Mouse (Mus musculus): ENCODE data around the gene Med27. TPM values are rescaled to one million over a fixed set of nuclear protein-coding genes. Genes with fewer than 3 reads are reported as not detected.
"Not testable (repeated sequence)": the region's sequence is repeated elsewhere in the genome, so short reads cannot be mapped to it uniquely, and the experiment has no call there.

The Med27 gene
- polyA plus RNA-seq, 1 experiment = 73.2 TPM

DNA sequence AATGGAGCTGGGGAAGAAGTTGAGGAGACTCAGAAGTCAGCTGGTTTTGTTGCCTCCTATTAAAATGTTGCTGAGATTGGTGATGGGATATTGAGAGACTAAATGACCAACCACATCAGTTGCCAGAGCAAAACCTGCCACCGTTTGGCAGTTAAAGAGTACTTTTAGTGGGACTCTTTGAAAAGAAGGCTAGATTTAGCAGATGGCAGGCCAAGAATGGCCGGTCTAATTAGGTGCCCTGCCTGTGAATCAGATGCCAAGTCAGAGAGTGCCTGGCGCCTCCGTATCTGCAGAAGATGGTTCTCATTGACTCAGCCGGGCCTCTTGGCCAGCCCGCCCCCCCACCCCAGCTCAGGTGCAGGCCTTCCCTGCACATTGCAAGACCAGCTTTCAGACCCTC, 173.6 kb downstream of the Med27 start:
- no peaks in the 10 kb centered on the region for H3K36me3 ChIP-seq (ENCODE audit: control insufficient read depth, insufficient read depth, low read length)
- H3K27ac ChIP-seq (ENCODE audit: control insufficient read depth, insufficient read depth, low read length) = no peak overlapping the region
- TF ChIP-seq CTCF (IDR thresholded peaks at IDR 0.05; ENCODE audit: borderline replicate concordance, control insufficient read depth, extremely low read depth, insufficient read depth, low read length, poor library complexity) (no peak), POLR2A (IDR thresholded peaks at IDR 0.05; ENCODE audit: control insufficient read depth, extremely low read depth, insufficient read depth, low read length, poor library complexity) (no peak)
- H3K4me3 ChIP-seq (ENCODE audit: control insufficient read depth, insufficient read depth, low read length) = no peak overlapping the region
- 96% methylated on average over 6 of the region's 6 CpGs for WGBS
- DNase-seq = no peak
- no peaks in the 10 kb centered on the region for H3K27me3 ChIP-seq (ENCODE audit: control insufficient read depth, insufficient read depth, low read length)
- no peaks in the 10 kb centered on the region for H3K4me1 ChIP-seq (replicated peaks; ENCODE audit: control insufficient read depth, insufficient read depth, low read length)

- 93% methylated on average over 7 of the region's 7 CpGs for WGBS
- DNase-seq = no peak
- Histone ChIP-seq H3K27ac (ENCODE audit: control insufficient read depth, insufficient read depth, low read length) (no peak overlapping the region), H3K4me3 (ENCODE audit: control insufficient read depth, insufficient read depth, low read length) (no peak overlapping the region), H3K36me3 (ENCODE audit: control insufficient read depth, insufficient read depth, low read length) (no peaks in the 10 kb centered on the region), H3K27me3 (ENCODE audit: control insufficient read depth, insufficient read depth, low read length) (no peaks in the 10 kb centered on the region), H3K4me1 (replicated peaks; ENCODE audit: control insufficient read depth, insufficient read depth, low read length) (no peaks in the 10 kb centered on the region)
- TF ChIP-seq CTCF (IDR thresholded peaks at IDR 0.05; ENCODE audit: borderline replicate concordance, control insufficient read depth, extremely low read depth, insufficient read depth, low read length, poor library complexity) (no peak), POLR2A (IDR thresholded peaks at IDR 0.05; ENCODE audit: control insufficient read depth, extremely low read depth, insufficient read depth, low read length, poor library complexity) (no peak)
These were observed 174.9 kb downstream of the Med27 start for GRCm38 (mm10) chr2:29521486-29521885.

GRCm38 (mm10) chr2:29523918-29524811, 177.5 kb downstream of the Med27 start:
- TF ChIP-seq POLR2A (IDR thresholded peaks at IDR 0.05; ENCODE audit: control insufficient read depth, extremely low read depth, insufficient read depth, low read length, poor library complexity) = no peak
- TF ChIP-seq CTCF (IDR thresholded peaks at IDR 0.05; ENCODE audit: borderline replicate concordance, control insufficient read depth, extremely low read depth, insufficient read depth, low read length, poor library complexity) = no peak

DNA sequence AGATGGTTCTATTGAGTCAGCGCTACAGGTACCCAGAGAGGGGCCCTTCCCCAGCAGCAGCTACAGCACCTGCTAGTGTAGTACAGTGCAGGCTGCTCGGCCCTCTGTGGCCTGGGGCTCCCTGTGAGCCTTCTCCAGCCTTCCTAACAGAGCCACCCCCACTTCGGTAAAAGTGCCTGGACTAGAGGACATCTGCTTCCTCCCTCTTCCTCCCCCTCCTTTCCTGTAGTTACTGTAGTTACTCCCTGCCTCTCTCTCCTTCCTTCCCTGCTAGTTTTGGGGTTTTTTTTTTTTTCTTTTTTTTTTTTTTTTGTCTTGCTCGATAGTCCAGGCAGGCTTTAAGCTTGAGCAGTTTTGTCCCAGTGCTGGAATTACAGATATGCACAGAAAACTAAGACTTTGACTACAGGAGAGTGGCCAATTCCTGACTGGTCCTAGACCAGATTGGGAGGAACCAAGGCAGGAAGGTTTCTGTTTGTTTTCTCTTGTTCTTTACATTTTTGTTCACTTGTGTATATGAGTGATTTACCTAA, 178.7 kb downstream of the Med27 start:
- Histone ChIP-seq H3K27me3 (ENCODE audit: control insufficient read depth, insufficient read depth, low read length) (no peaks in the 10 kb centered on the region), H3K4me1 (replicated peaks; ENCODE audit: control insufficient read depth, insufficient read depth, low read length) (no peaks in the 10 kb centered on the region), H3K27ac (ENCODE audit: control insufficient read depth, insufficient read depth, low read length) (no peak overlapping the region), H3K36me3 (ENCODE audit: control insufficient read depth, insufficient read depth, low read length) (no peaks in the 10 kb centered on the region), H3K4me3 (ENCODE audit: control insufficient read depth, insufficient read depth, low read length) (no peak overlapping the region)
- TF ChIP-seq CTCF (IDR thresholded peaks at IDR 0.05; ENCODE audit: borderline replicate concordance, control insufficient read depth, extremely low read depth, insufficient read depth, low read length, poor library complexity) = no peak
- no peak for TF ChIP-seq POLR2A (IDR thresholded peaks at IDR 0.05; ENCODE audit: control insufficient read depth, extremely low read depth, insufficient read depth, low read length, poor library complexity)
- 45% methylated on average over 4 of the region's 4 CpGs for WGBS
- DNase-seq = no peak

More at GRCm38 (mm10) chr2:29523918-29524811, 177.5 kb downstream of the Med27 start:
- no peaks in the 10 kb centered on the region for H3K36me3 ChIP-seq (ENCODE audit: control insufficient read depth, insufficient read depth, low read length)
- no peak for DNase-seq
- H3K27ac ChIP-seq (ENCODE audit: control insufficient read depth, insufficient read depth, low read length) = no peak overlapping the region
- WGBS = 96% methylated on average over 12 of the region's 12 CpGs
- H3K4me3 ChIP-seq (ENCODE audit: control insufficient read depth, insufficient read depth, low read length) = no peak overlapping the region
- H3K4me1 ChIP-seq (replicated peaks; ENCODE audit: control insufficient read depth, insufficient read depth, low read length) = no peaks in the 10 kb centered on the region
- no peaks in the 10 kb centered on the region for H3K27me3 ChIP-seq (ENCODE audit: control insufficient read depth, insufficient read depth, low read length)

GRCm38 (mm10) chr2:29526266-29526665, 179.6 kb downstream of the Med27 start:
- H3K36me3 ChIP-seq (ENCODE audit: control insufficient read depth, insufficient read depth, low read length) = no peaks in the 10 kb centered on the region
- 92% methylated on average over 14 of the region's 14 CpGs for WGBS
- H3K27ac ChIP-seq (ENCODE audit: control insufficient read depth, insufficient read depth, low read length) = no peak overlapping the region
- H3K27me3 ChIP-seq (ENCODE audit: control insufficient read depth, insufficient read depth, low read length) = no peaks in the 10 kb centered on the region
- DNase-seq = no peak
- TF ChIP-seq POLR2A (IDR thresholded peaks at IDR 0.05; ENCODE audit: control insufficient read depth, extremely low read depth, insufficient read depth, low read length, poor library complexity) (no peak), CTCF (IDR thresholded peaks at IDR 0.05; ENCODE audit: borderline replicate concordance, control insufficient read depth, extremely low read depth, insufficient read depth, low read length, poor library complexity) (no peak)
- no peaks in the 10 kb centered on the region for H3K4me1 ChIP-seq (replicated peaks; ENCODE audit: control insufficient read depth, insufficient read depth, low read length)
- no peak overlapping the region for H3K4me3 ChIP-seq (ENCODE audit: control insufficient read depth, insufficient read depth, low read length)

DNA sequence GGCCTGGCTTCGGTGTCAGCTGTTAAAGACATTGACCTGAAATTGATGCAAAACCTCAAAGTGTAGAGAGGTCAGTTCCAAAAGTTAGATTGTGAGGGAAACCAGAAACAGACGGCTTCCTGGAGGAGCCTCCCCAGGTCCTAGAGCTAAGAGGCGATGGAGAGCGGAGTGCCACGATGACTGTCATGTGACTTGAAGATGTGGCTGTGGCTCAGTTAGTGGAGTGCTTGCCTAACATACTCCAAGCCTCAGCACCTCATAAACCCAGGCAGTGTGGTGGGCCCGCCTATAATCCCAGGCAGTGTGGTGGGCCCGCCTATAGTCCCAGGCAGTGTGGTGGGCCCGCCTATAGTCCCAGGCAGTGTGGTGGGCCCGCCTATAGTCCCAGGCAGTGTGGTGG, 180.9 kb downstream of the Med27 start:
- not testable (repeated sequence) for H3K27ac ChIP-seq (ENCODE audit: control insufficient read depth, insufficient read depth, low read length); H3K27me3 ChIP-seq (ENCODE audit: control insufficient read depth, insufficient read depth, low read length); DNase-seq; H3K4me3 ChIP-seq (ENCODE audit: control insufficient read depth, insufficient read depth, low read length); H3K4me1 ChIP-seq (replicated peaks; ENCODE audit: control insufficient read depth, insufficient read depth, low read length); H3K36me3 ChIP-seq (ENCODE audit: control insufficient read depth, insufficient read depth, low read length)
- WGBS = 96% methylated on average over 9 of the region's 9 CpGs
